Mouse (Mus musculus): ENCODE measurements at regions not wholly inside any gene's neighbourhood (a gene's known extent, or its start where the extent isn't known, plus 50 kb on each side); places are given as distances from the start of the nearest gene placed in this dataset.
A peak's percentile ranks its signal among the peaks of the same experiment; 100 is the strongest.

GRCm38 (mm10) chr10:51930266-51930665 lies 92.0 kb upstream of the Vgll2 start:
- Histone ChIP-seq H3K36me3 (no peaks in the 10 kb centered on the region), H3K27me3 (no peaks in the 10 kb centered on the region), H3K9me3 (no peaks in the 10 kb centered on the region), H3K4me3 (no peak overlapping the region), H3K27ac (replicated peaks) (no peak overlapping the region), H3K4me1 (no peaks in the 10 kb centered on the region), H3K4me2 (replicated peaks) (no peak overlapping the region), H3K9ac (replicated peaks) (no peak overlapping the region)
- WGBS, result 60% methylated on average over 2 of the region's 2 CpGs
- no peak for ATAC-seq (ENCODE audit: low FRiP score, low read depth)

GRCm38 (mm10) chr10:51930696-51931095 lies 91.6 kb upstream of the Vgll2 start:
- Histone ChIP-seq H3K27ac (replicated peaks) (no peak overlapping the region), H3K9ac (replicated peaks) (no peak overlapping the region), H3K36me3 (no peaks in the 10 kb centered on the region), H3K27me3 (no peaks in the 10 kb centered on the region), H3K4me3 (no peak overlapping the region), H3K4me2 (replicated peaks) (no peak overlapping the region), H3K9me3 (no peaks in the 10 kb centered on the region), H3K4me1 (no peaks in the 10 kb centered on the region)
- ATAC-seq (ENCODE audit: low FRiP score, low read depth), result no peak
- 68% methylated on average over 1 of the region's 1 CpGs for WGBS

- Histone ChIP-seq H3K9ac (replicated peaks) (no peak overlapping the region), H3K4me2 (replicated peaks) (no peak overlapping the region), H3K27ac (replicated peaks) (no peak overlapping the region), H3K4me3 (no peak overlapping the region), H3K36me3 (no peaks in the 10 kb centered on the region), H3K4me1 (no peaks in the 10 kb centered on the region), H3K27me3 (no peaks in the 10 kb centered on the region), H3K9me3 (no peaks in the 10 kb centered on the region)
- WGBS, result 85% methylated on average over 3 of the region's 3 CpGs
- no peak for ATAC-seq (ENCODE audit: low FRiP score, low read depth)
Observed at GRCm38 (mm10) chr10:51935482-51935881, 86.8 kb upstream of the Vgll2 start.

- Histone ChIP-seq H3K27me3 (no peaks in the 10 kb centered on the region), H3K4me2 (replicated peaks) (no peak overlapping the region), H3K27ac (replicated peaks) (no peak overlapping the region), H3K9me3 (no peaks in the 10 kb centered on the region), H3K4me3 (no peak overlapping the region), H3K9ac (replicated peaks) (no peak overlapping the region), H3K4me1 (no peaks in the 10 kb centered on the region; the same call in 1 of the 2 replicates), H3K36me3 (no peaks in the 10 kb centered on the region)
- WGBS, result 80% methylated on average over 2 of the region's 2 CpGs
- ATAC-seq (ENCODE audit: low FRiP score, low read depth), result no peak
Observed at GRCm38 (mm10) chr10:51941192-51941591, 81.1 kb upstream of the Vgll2 start.

- no peak for ATAC-seq (ENCODE audit: low FRiP score, low read depth)
- Histone ChIP-seq H3K9me3 (no peaks in the 10 kb centered on the region), H3K4me1 (no peaks in the 10 kb centered on the region; the same call in 1 of the 2 replicates), H3K27ac (replicated peaks) (no peak overlapping the region), H3K4me3 (no peak overlapping the region), H3K9ac (replicated peaks) (no peak overlapping the region), H3K4me2 (replicated peaks) (no peak overlapping the region), H3K36me3 (no peaks in the 10 kb centered on the region), H3K27me3 (no peaks in the 10 kb centered on the region)
- 56% methylated on average over 4 of the region's 4 CpGs for WGBS
Observed at GRCm38 (mm10) chr10:51945701-51946100, 76.6 kb upstream of the Vgll2 start.

- ATAC-seq (ENCODE audit: low FRiP score, low read depth), result no peak
- Histone ChIP-seq H3K4me2 (replicated peaks) (no peak overlapping the region), H3K27ac (replicated peaks) (no peak overlapping the region), H3K9me3 (no peaks in the 10 kb centered on the region), H3K4me1 (no peaks in the 10 kb centered on the region; the same call in 1 of the 2 replicates), H3K27me3 (no peaks in the 10 kb centered on the region), H3K9ac (replicated peaks) (no peak overlapping the region), H3K4me3 (no peak overlapping the region), H3K36me3 (no peaks in the 10 kb centered on the region)
Observed at GRCm38 (mm10) chr10:51946189-51946588, 76.1 kb upstream of the Vgll2 start.

GRCm38 (mm10) chr10:51946881-51947280 lies 75.4 kb upstream of the Vgll2 start:
- Histone ChIP-seq H3K4me1 (no peaks in the 10 kb centered on the region; the same call in 1 of the 2 replicates), H3K36me3 (no peaks in the 10 kb centered on the region), H3K4me2 (replicated peaks) (no peak overlapping the region), H3K27me3 (no peaks in the 10 kb centered on the region), H3K9ac (replicated peaks) (no peak overlapping the region), H3K9me3 (no peaks in the 10 kb centered on the region), H3K27ac (replicated peaks) (no peak overlapping the region), H3K4me3 (no peak overlapping the region)
- ATAC-seq (ENCODE audit: low FRiP score, low read depth), result no peak

- H3K4me2 ChIP-seq (replicated peaks), result no peak overlapping the region
- no peak overlapping the region for H3K9ac ChIP-seq (replicated peaks)
- H3K4me3 ChIP-seq, result no peak overlapping the region
- no peaks in the 10 kb centered on the region for H3K36me3 ChIP-seq
- no peak overlapping the region for H3K27ac ChIP-seq (replicated peaks)
- H3K4me1 ChIP-seq, result no peaks in the 10 kb centered on the region; the same call in 1 of the 2 replicates
- ATAC-seq (ENCODE audit: low FRiP score, low read depth), result no peak
- WGBS, result 49% methylated on average over 1 of the region's 1 CpGs
- H3K9me3 ChIP-seq, result no peaks in the 10 kb centered on the region
- H3K27me3 ChIP-seq, result no peaks in the 10 kb centered on the region
Observed at GRCm38 (mm10) chr10:51950016-51950415, 72.3 kb upstream of the Vgll2 start.

GRCm38 (mm10) chr10:51952021-51952420 lies 70.3 kb upstream of the Vgll2 start:
- Histone ChIP-seq H3K4me1 (no peaks in the 10 kb centered on the region), H3K4me2 (replicated peaks) (no peak overlapping the region), H3K27ac (replicated peaks) (no peak overlapping the region), H3K4me3 (no peak overlapping the region), H3K36me3 (no peaks in the 10 kb centered on the region), H3K27me3 (no peaks in the 10 kb centered on the region), H3K9ac (replicated peaks) (no peak overlapping the region), H3K9me3 (no peaks in the 10 kb centered on the region)
- no peak for ATAC-seq (ENCODE audit: low FRiP score, low read depth)
- WGBS, result 68% methylated on average over 4 of the region's 4 CpGs

GRCm38 (mm10) chr10:51956493-51956892 lies 65.8 kb upstream of the Vgll2 start:
- no peak overlapping the region for H3K4me2 ChIP-seq (replicated peaks)
- H3K27me3 ChIP-seq, result no peaks in the 10 kb centered on the region
- H3K9me3 ChIP-seq, result no peaks in the 10 kb centered on the region
- H3K27ac ChIP-seq (replicated peaks), result no peak overlapping the region
- 84% methylated on average over 1 of the region's 1 CpGs for WGBS
- H3K36me3 ChIP-seq, result no peaks in the 10 kb centered on the region
- ATAC-seq (ENCODE audit: low FRiP score, low read depth), result no peak
- H3K9ac ChIP-seq (replicated peaks), result no peak overlapping the region
- H3K4me1 ChIP-seq, result no peaks in the 10 kb centered on the region
- H3K4me3 ChIP-seq, result no peak overlapping the region

- H3K36me3 ChIP-seq, result no peaks in the 10 kb centered on the region
- peak; percentile 90 for ATAC-seq (ENCODE audit: low FRiP score, low read depth)
- no peak overlapping the region for H3K9ac ChIP-seq (replicated peaks)
- H3K4me3 ChIP-seq, result no peak overlapping the region
- H3K27me3 ChIP-seq, result no peaks in the 10 kb centered on the region
- no peak overlapping the region for H3K4me2 ChIP-seq (replicated peaks)
- H3K27ac ChIP-seq (replicated peaks), result no peak overlapping the region
- no peaks in the 10 kb centered on the region for H3K4me1 ChIP-seq
- 28% methylated on average over 2 of the region's 2 CpGs for WGBS
- H3K9me3 ChIP-seq, result no peaks in the 10 kb centered on the region
Observed at GRCm38 (mm10) chr10:51961497-51961896, 60.8 kb upstream of the Vgll2 start.

GRCm38 (mm10) chr10:51963671-51964070 lies 58.6 kb upstream of the Vgll2 start:
- no peaks in the 10 kb centered on the region for H3K9me3 ChIP-seq
- WGBS, result 86% methylated on average over 1 of the region's 1 CpGs
- no peaks in the 10 kb centered on the region for H3K27me3 ChIP-seq
- H3K27ac ChIP-seq (replicated peaks), result no peak overlapping the region
- ATAC-seq (ENCODE audit: low FRiP score, low read depth), result no peak
- H3K4me3 ChIP-seq, result no peak overlapping the region
- no peaks in the 10 kb centered on the region for H3K4me1 ChIP-seq
- H3K4me2 ChIP-seq (replicated peaks), result no peak overlapping the region
- no peaks in the 10 kb centered on the region for H3K36me3 ChIP-seq
- H3K9ac ChIP-seq (replicated peaks), result no peak overlapping the region

- no peak for ATAC-seq (ENCODE audit: low FRiP score, low read depth)
Observed at GRCm38 (mm10) chr10:51970113-51970512, 52.2 kb upstream of the Vgll2 start.

More at GRCm38 (mm10) chr10:51970113-51970512, 52.2 kb upstream of the Vgll2 start:
- 68% methylated on average over 9 of the region's 9 CpGs for WGBS
- H3K4me2 ChIP-seq (replicated peaks), result no peak overlapping the region
- no peaks in the 10 kb centered on the region for H3K4me1 ChIP-seq
- no peak overlapping the region for H3K4me3 ChIP-seq
- H3K9me3 ChIP-seq, result no peaks in the 10 kb centered on the region
- H3K36me3 ChIP-seq, result no peaks in the 10 kb centered on the region
- no peak overlapping the region for H3K9ac ChIP-seq (replicated peaks)
- no peak overlapping the region for H3K27ac ChIP-seq (replicated peaks)
- no peaks in the 10 kb centered on the region for H3K27me3 ChIP-seq

All from midbrain, embryonic 12.5 days (tissue).